Mouse (Mus musculus) embryonic facial prominence, embryonic 12.5 days (tissue): Measurements from ENCODE around the gene Chmp3. TPM values are rescaled to one million over a fixed set of nuclear protein-coding genes. Genes with fewer than 3 reads are reported as not detected.

Source experiments
- ATAC-seq: fragments of 200-750 bp; cut with Nextera tagmentation; 2 replicates; pipeline ENCODE4 v1.8.0; 2017; ENCODE audit not compliant: insufficient number of reproducible peaks, insufficient read depth, low FRiP score, low TSS enrichment
- H3K27ac ChIP-seq: fragments of 300-500 bp; sonication (generic); 2 replicates; pipeline ENCODE4 v1.5.1; 2016; ENCODE audit warnings: mild to moderate bottlenecking
- H3K27me3 ChIP-seq: fragments of 300-500 bp; sonication (generic); 2 replicates; pipeline ENCODE4 v1.6.1; 2016; ENCODE audit warnings: mild to moderate bottlenecking, moderate library complexity
- H3K36me3 ChIP-seq: fragments of 300-500 bp; sonication (generic); 2 replicates; pipeline ENCODE4 v1.6.1; 2016; ENCODE audit warnings: mild to moderate bottlenecking
- H3K4me1 ChIP-seq: fragments of 300-500 bp; sonication (generic); 2 replicates; pipeline ENCODE4 v1.6.1; 2016
- H3K4me2 ChIP-seq: fragments of 300-500 bp; sonication (generic); replicated peaks from 2 replicates; pipeline ENCODE4 v1.6.1; 2016; ENCODE audit warnings: mild to moderate bottlenecking, moderate library complexity
- H3K4me3 ChIP-seq: fragments of 300-500 bp; sonication (generic); 2 replicates; pipeline ENCODE4 v1.5.1; 2016; ENCODE audit warnings: mild to moderate bottlenecking
- H3K9ac ChIP-seq: fragments of 300-500 bp; sonication (generic); 2 replicates; pipeline ENCODE4 v1.6.1; 2016; ENCODE audit warnings: mild to moderate bottlenecking, moderate library complexity
- H3K9me3 ChIP-seq: fragments of 300-500 bp; sonication (generic); 2 replicates; pipeline ENCODE4 v1.6.1; 2016; ENCODE audit warnings: mild to moderate bottlenecking, moderate library complexity
- WGBS: fragments of 180-500 bp; shearing (Covaris S2); methylation state at CpG from one replicate; pipeline ENCODE4 v1.1.7; 2016; 5-methylcytosine and 5-hydroxymethylcytosine counted together
- polyA plus RNA-seq: library from polyadenylated mRNA; unstranded; fragments of >200 nt; fragmentation: Nextera tagmentation; extraction: Ambion mirVana; gene quantifications from 2 replicates; pipeline ENCODE4 v1.2.1, GENCODE M21; 2016

Chmp3 gene
- 50.8 and 53.0 TPM in 2 replicates for polyA plus RNA-seq

- peak within 1 kb of the TSS; percentile 55 for H3K4me2 ChIP-seq
- WGBS = under 1% methylated on average over 57 of the region's 59 CpGs
- no peaks in the 10 kb centered on the region for H3K36me3 ChIP-seq
- H3K9ac ChIP-seq = peak within 1 kb of the TSS; percentile 91
- ATAC-seq = peak; percentile 97
- no peaks in the 10 kb centered on the region for H3K27me3 ChIP-seq
- H3K27ac ChIP-seq = peak within 1 kb of the TSS; percentile 97
- no peaks in the 10 kb centered on the region for H3K9me3 ChIP-seq
- H3K4me3 ChIP-seq = peak within 1 kb of the TSS; percentile 78
- H3K4me1 ChIP-seq = no peaks in the 10 kb centered on the region
These were observed at the start of gene Chmp3 for GRCm38 (mm10) chr6:71543686-71544499. Gene Chmp3 (plus strand): TSS chr6:71543797.

- peak overlapping the region; percentile 88 for H3K4me3 ChIP-seq
- no peak for ATAC-seq
- WGBS = under 1% methylated on average over 46 of the region's 46 CpGs
- peaks cover 11% of the 10 kb centered on the region for H3K4me1 ChIP-seq
- H3K4me2 ChIP-seq = peak overlapping the region; percentile 82
- no peaks in the 10 kb centered on the region for H3K36me3 ChIP-seq
- peak overlapping the region; percentile 97 for H3K27ac ChIP-seq
- peak overlapping the region; percentile 96 for H3K9ac ChIP-seq
- no peaks in the 10 kb centered on the region for H3K9me3 ChIP-seq
- no peaks in the 10 kb centered on the region for H3K27me3 ChIP-seq
These were observed 49.1 kb upstream of the Chmp3 start for GRCm38 (mm10) chr6:71494341-71495020.

DNA sequence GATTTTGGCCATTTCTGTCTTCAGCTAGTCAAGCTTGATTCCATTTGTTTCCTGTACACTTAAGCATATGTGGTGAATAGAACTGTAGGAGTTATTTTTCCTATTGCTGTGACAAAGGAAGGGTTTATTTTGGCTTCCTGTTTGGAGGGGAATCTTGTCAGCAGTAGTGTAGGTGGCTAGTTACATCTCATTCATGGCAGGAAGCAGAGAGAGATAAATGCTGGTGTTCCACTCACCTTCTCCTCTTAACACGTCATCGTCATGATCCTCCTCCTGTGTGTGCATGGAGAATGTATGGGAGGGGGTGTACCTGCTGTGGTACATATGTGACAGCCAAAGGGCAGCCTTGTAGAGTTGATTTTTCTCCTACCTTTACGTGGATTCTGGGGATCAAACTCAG lies 43.0 kb upstream of the Chmp3 start:
- Histone ChIP-seq H3K9ac (no peak overlapping the region), H3K4me2 (no peak overlapping the region)
- 88% methylated on average over 3 of the region's 3 CpGs for WGBS

GRCm38 (mm10) chr6:71503001-71503400 lies 40.6 kb upstream of the Chmp3 start:
- H3K27me3 ChIP-seq = no peaks in the 10 kb centered on the region
- WGBS = 65% methylated on average over 4 of the region's 4 CpGs

More for the DNA sequence above, 43.0 kb upstream of the Chmp3 start:
- Histone ChIP-seq H3K36me3 (0 out of 2 replicates have a peak, but pooled peaks cover 4% of the 10 kb centered on the region), H3K4me3 (no peak overlapping the region), H3K27me3 (no peaks in the 10 kb centered on the region), H3K27ac (no peak overlapping the region), H3K4me1 (peaks cover 7% of the 10 kb centered on the region), H3K9me3 (no peaks in the 10 kb centered on the region)
- no peak for ATAC-seq

DNA sequence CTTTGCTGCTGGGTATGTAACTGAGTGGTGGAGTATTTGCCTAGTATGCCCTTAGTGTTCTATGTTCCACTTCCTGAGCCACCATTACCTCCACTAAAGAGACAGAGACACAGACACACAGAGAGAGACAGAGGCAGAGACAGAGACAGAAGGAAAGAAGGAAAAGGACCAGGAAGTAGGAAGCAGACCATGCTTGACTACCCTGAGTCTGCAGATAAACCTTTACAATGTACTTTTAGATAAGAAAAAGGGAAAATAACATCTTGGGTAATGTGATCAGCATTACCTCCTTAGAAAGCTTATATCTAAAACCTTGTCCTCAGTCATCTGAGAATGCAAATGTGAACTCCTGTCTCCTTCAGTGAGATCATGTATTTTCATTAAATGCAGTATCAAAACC lies 39.9 kb upstream of the Chmp3 start:
- H3K9me3 ChIP-seq = no peaks in the 10 kb centered on the region
- H3K9ac ChIP-seq = no peak overlapping the region
- no peak overlapping the region for H3K27ac ChIP-seq
- H3K4me2 ChIP-seq = no peak overlapping the region
- peaks cover 6% of the 10 kb centered on the region; the same call in 1 of the 2 replicates for H3K36me3 ChIP-seq
- H3K4me3 ChIP-seq = no peak overlapping the region
- no peaks in the 10 kb centered on the region for H3K4me1 ChIP-seq
- no peaks in the 10 kb centered on the region for H3K27me3 ChIP-seq
- no peak for ATAC-seq

More at GRCm38 (mm10) chr6:71503001-71503400, 40.6 kb upstream of the Chmp3 start:
- H3K9me3 ChIP-seq = no peaks in the 10 kb centered on the region
- no peak overlapping the region for H3K9ac ChIP-seq
- no peaks in the 10 kb centered on the region for H3K4me1 ChIP-seq
- H3K4me2 ChIP-seq = no peak overlapping the region
- no peak overlapping the region for H3K4me3 ChIP-seq
- H3K27ac ChIP-seq = no peak overlapping the region
- H3K36me3 ChIP-seq = 0 out of 2 replicates have a peak, but pooled peaks cover 4% of the 10 kb centered on the region
- no peak for ATAC-seq

DNA sequence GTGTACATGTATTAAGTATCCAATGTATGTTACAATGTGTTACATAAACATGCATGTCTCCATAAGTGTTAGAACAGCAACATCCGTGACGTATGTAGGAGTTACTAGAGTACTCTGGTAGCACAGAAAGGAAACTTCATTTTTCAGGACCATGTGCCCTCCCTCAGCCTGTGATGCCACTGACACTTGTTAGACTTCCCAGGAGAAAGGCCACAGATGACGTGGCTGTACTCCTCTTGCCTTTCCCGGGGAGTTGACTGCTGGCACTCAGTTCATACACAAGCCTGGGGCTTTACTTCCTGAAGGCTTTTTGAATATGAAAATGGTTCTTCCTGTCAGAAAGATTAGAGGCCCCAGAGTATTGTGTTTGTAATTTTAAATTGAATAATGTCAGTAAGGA lies 39.5 kb upstream of the Chmp3 start:
- WGBS = 81% methylated on average over 4 of the region's 4 CpGs
- no peaks in the 10 kb centered on the region for H3K9me3 ChIP-seq
- ATAC-seq = no peak

GRCm38 (mm10) chr6:71505671-71506070 lies 37.9 kb upstream of the Chmp3 start:
- Histone ChIP-seq H3K9ac (no peak overlapping the region), H3K4me2 (no peak overlapping the region), H3K4me1 (no peaks in the 10 kb centered on the region), H3K27me3 (no peaks in the 10 kb centered on the region), H3K9me3 (no peaks in the 10 kb centered on the region), H3K27ac (no peak overlapping the region), H3K36me3 (peaks cover 21% of the 10 kb centered on the region), H3K4me3 (no peak overlapping the region)
- ATAC-seq = no peak
- 81% methylated on average over 2 of the region's 2 CpGs for WGBS

More for the DNA sequence above, 39.5 kb upstream of the Chmp3 start:
- Histone ChIP-seq H3K9ac (no peak overlapping the region), H3K4me3 (no peak overlapping the region), H3K4me2 (no peak overlapping the region), H3K4me1 (no peaks in the 10 kb centered on the region), H3K36me3 (peaks cover 8% of the 10 kb centered on the region; the same call in 1 of the 2 replicates), H3K27ac (no peak overlapping the region), H3K27me3 (no peaks in the 10 kb centered on the region)

GRCm38 (mm10) chr6:71519476-71519875 lies 24.1 kb upstream of the Chmp3 start:
- WGBS = 84% methylated on average over 4 of the region's 4 CpGs
- Histone ChIP-seq H3K36me3 (no peaks in the 10 kb centered on the region), H3K4me1 (no peaks in the 10 kb centered on the region), H3K4me3 (no peak overlapping the region), H3K4me2 (no peak overlapping the region), H3K27ac (no peak overlapping the region), H3K9ac (no peak overlapping the region), H3K27me3 (no peaks in the 10 kb centered on the region), H3K9me3 (no peaks in the 10 kb centered on the region)
- ATAC-seq = no peak

- H3K9ac ChIP-seq = no peak overlapping the region
- H3K36me3 ChIP-seq = no peaks in the 10 kb centered on the region
- 57% methylated on average over 3 of the region's 3 CpGs for WGBS
- no peaks in the 10 kb centered on the region for H3K27me3 ChIP-seq
- no peaks in the 10 kb centered on the region for H3K4me1 ChIP-seq
- no peak overlapping the region for H3K4me2 ChIP-seq
- ATAC-seq = no peak
- no peak overlapping the region for H3K4me3 ChIP-seq
- H3K9me3 ChIP-seq = no peaks in the 10 kb centered on the region
- H3K27ac ChIP-seq = no peak overlapping the region
These were observed 18.0 kb upstream of the Chmp3 start for GRCm38 (mm10) chr6:71525556-71525955.

- Histone ChIP-seq H3K4me2 (no peak overlapping the region), H3K27ac (no peak overlapping the region), H3K4me3 (no peak overlapping the region), H3K4me1 (no peaks in the 10 kb centered on the region), H3K9ac (no peak overlapping the region), H3K36me3 (no peaks in the 10 kb centered on the region), H3K9me3 (no peaks in the 10 kb centered on the region), H3K27me3 (no peaks in the 10 kb centered on the region)
- no peak; the same call in 1 of the 2 replicates for ATAC-seq
- 87% methylated on average over 10 of the region's 10 CpGs for WGBS
These were observed 16.5 kb upstream of the Chmp3 start for GRCm38 (mm10) chr6:71527056-71527455.

- no peak overlapping the region for H3K4me2 ChIP-seq
- no peak overlapping the region for H3K27ac ChIP-seq
- no peaks in the 10 kb centered on the region for H3K9me3 ChIP-seq
- 86% methylated on average over 9 of the region's 9 CpGs for WGBS
- ATAC-seq = no peak
- no peak overlapping the region for H3K4me3 ChIP-seq
- H3K9ac ChIP-seq = no peak overlapping the region
- H3K27me3 ChIP-seq = no peaks in the 10 kb centered on the region
- H3K36me3 ChIP-seq = no peaks in the 10 kb centered on the region
- H3K4me1 ChIP-seq = no peaks in the 10 kb centered on the region
These were observed 15.8 kb upstream of the Chmp3 start for GRCm38 (mm10) chr6:71527826-71528225.

GRCm38 (mm10) chr6:71530176-71530575 lies 13.4 kb upstream of the Chmp3 start:
- no peaks in the 10 kb centered on the region for H3K36me3 ChIP-seq
- no peaks in the 10 kb centered on the region for H3K27me3 ChIP-seq
- H3K4me1 ChIP-seq = no peaks in the 10 kb centered on the region
- no peak overlapping the region for H3K4me3 ChIP-seq
- no peaks in the 10 kb centered on the region for H3K9me3 ChIP-seq
- no peak overlapping the region for H3K9ac ChIP-seq
- H3K4me2 ChIP-seq = no peak overlapping the region
- no peak for ATAC-seq
- 90% methylated on average over 8 of the region's 8 CpGs for WGBS
- H3K27ac ChIP-seq = no peak overlapping the region
